In genomic region chr17:35737743-35738142, GRCm38 (mm10) we compare ENCODE assay signal across 8 mouse cellular contexts. TPM values are rescaled to one million over a fixed set of nuclear protein-coding genes. Genes with fewer than 3 reads are reported as not detected.
DNase-seq lines count a peak whose midpoint lies in the region; ATAC-seq lines count a peak whose summit lies in the region.

No protein-coding gene starts in this region.

- ATAC-seq in hindbrain, embryonic 15.5 days (ENCODE audit: low FRiP score, low read depth) = peak; percentile 71

- H3K4me2 ChIP-seq in hindbrain, embryonic 15.5 days = no peak overlapping the region

- H3K4me1 ChIP-seq in hindbrain, embryonic 15.5 days (replicated peaks) = 0 out of 2 replicates have a peak, but pooled peaks cover 3% of the 10 kb centered on the region

- no peak overlapping the region for H3K9ac ChIP-seq in hindbrain, embryonic 15.5 days

- peak; percentile 92 for DNase-seq in R1 (ENCODE audit: low read depth, low spot score)
- peak; percentile 87 to 91 for DNase-seq in cerebellum, postnatal 25 days
- peak; percentile 72 to 84 for DNase-seq in frontal cortex, postnatal 36 days (ENCODE audit: low spot score in 2 of 2)
- DNase-seq in layer of hippocampus, postnatal 36 days = peak; percentile 67 to 71
- peak; percentile 94 for DNase-seq in lung, postnatal 36 days
- peak; percentile 81 for DNase-seq in right cerebral cortex, adult 18-20 months
- DNase-seq in urinary bladder, postnatal 10 days (ENCODE audit: low spot score) = peak; percentile 52

- no peaks in the 10 kb centered on the region for H3K36me3 ChIP-seq in hindbrain, embryonic 15.5 days

- WGBS in hindbrain, embryonic 15.5 days = 8% methylated on average over 12 of the region's 12 CpGs

- no peak overlapping the region for H3K4me3 ChIP-seq in hindbrain, embryonic 15.5 days

- H3K27ac ChIP-seq in hindbrain, embryonic 15.5 days (replicated peaks) = no peak overlapping the region

- H3K27me3 ChIP-seq in hindbrain, embryonic 15.5 days = no peaks in the 10 kb centered on the region

- no peaks in the 10 kb centered on the region for H3K9me3 ChIP-seq in hindbrain, embryonic 15.5 days

RNA-seq across cellular contexts. Expression of gene Ddr1, which starts 33.3 kb away (rescaled TPM):
- polyA plus RNA-seq in hindbrain, embryonic 15.5 days (2015; fragmentation: Nextera tagmentation; extraction: Ambion mirVana) = 106 and 110 TPM in 2 replicates
- total RNA-seq in layer of hippocampus, postnatal 36 days (2021) = 10 to 100 TPM; 62.7 to 63.9 TPM
